Mouse (Mus musculus) G1E (cell line): ENCODE measurements around the gene Smpx.

Source experiments
- CTCF ChIP-seq: IDR thresholded peaks from 2 replicates; pipeline ENCODE4 v1.5.1; 2012; ENCODE audit warnings: low read depth, low read length, inconsistent platforms, mixed read lengths
- GATA1 ChIP-seq: IDR thresholded peaks from 2 replicates; pipeline ENCODE4 v1.6.1; 2012; ENCODE audit warnings: borderline replicate concordance, low read length, inconsistent platforms, mixed read lengths
- POLR2AphosphoS5 ChIP-seq: IDR thresholded peaks from 2 replicates; pipeline ENCODE4 v1.6.1; 2012; ENCODE audit warnings: low read depth, low read length, inconsistent platforms; ENCODE audit not compliant: insufficient replicate concordance
- TAL1 ChIP-seq: conservative IDR thresholded peaks from 2 replicates; pipeline ENCODE4 v1.6.1; 2012; ENCODE audit warnings: low read depth, low read length, inconsistent platforms, mixed read lengths

DNA sequence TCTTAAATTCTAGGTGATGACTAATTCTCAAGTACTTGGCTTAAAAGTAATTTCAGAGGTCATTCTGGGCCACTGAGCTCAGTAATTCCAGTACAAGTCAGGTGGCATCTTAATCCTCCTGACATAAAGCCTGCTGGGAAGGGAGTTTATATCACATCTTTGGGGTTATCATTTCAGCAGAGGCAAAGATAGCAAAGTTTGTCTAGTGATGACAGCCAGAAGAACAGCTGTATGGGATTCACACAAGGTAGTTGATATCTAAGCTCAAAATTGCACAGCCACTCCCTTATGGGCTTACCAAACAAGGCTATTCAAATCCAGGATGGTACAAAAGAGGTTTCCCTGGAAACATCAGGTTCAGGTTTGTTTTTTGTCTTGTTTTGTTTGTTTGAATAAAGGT is 43.7 kb upstream of the Smpx start:
- TF ChIP-seq CTCF (no peak), GATA1 (no peak), TAL1 (no peak), POLR2AphosphoS5 (no peak)
